Mouse (Mus musculus): ENCODE results near the gene Rarres1.

Rarres1 gene

DNA sequence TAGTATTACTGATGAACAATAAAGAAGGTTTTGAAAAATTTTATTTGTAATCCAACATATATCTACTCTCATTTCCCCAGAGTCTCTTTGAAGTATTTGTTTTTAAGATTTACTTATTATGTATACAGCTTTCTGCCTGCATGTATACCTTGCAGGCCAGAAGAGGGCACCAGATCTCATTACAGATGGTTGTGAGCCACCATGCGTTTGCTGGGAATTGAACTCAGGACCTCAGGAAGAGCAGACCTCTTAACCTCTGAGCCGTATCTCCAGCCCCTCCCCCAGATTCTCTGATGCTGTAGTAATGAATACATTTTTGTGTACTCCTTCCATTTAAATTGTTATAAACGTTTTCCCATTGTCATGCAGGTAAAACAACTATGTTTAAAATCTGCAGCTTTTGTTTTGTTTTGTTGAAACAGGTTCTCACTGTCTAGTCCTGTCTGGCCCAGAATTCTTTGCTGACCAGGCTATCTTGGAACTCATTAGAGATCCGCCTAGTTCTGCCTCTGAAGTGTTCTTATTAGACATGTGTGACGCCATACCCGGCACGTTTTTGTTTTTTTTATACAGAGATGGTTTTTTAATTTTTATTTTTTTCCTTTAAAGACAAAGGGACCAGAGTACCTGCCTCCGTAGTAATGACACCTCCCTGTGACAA, 85.9 kb downstream of the Rarres1 start:
- intact Hi-C loops (cut with DNase I): no loop called here
